Mouse (Mus musculus): Measurements from ENCODE around the gene Vmn1r224. TPM values are rescaled to one million over a fixed set of nuclear protein-coding genes. Genes with fewer than 3 reads are reported as not detected.

The Vmn1r224 gene
- not detected in 2 replicates for polyA plus RNA-seq (2012)

DNA sequence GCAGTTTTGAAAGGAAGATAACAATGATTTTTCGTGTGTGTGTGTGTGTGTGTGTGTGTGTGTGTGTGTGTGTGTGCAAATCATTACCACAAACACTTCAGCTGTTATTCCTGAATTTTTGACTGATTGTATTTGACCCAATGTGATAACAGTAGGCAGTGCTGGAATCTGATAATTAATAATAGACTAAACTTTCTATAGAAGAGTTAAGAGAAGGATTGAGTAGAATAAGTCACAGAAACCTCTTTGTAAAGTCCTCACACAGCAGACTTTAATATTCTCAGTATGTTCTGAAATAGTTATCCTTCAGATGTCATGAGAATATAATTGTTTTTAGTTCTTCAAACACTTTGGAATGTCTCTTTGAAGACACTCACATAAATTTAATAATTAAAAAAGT lies at the start of gene Vmn1r224:
Gene Vmn1r224 (plus strand): TSS at position 301 of the 400 bp plus-strand sequence.
- TF ChIP-seq GATA1 (IDR thresholded peaks at IDR 0.05; ENCODE audit: low read length), result no peak

DNA sequence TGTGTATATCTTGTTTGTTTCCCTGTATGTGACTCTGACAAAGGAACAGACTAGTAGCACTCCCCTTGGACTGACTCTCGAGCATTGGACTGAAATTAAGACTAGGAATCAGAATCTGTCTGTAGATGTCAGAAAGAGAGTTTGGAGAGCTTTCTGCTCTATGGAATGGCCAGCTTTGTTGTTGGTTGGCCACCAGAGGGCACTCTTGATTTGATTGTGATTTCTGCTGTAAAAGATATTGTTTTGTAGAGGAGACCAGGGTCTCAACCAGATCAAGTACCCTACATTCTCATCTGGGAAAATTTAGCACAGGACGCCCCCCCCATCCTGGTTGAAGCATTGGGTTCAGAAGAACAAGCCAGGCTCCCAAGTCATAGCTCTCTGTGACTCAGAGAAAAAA lies 14.8 kb upstream of the Vmn1r224 start:
- no peak for TF ChIP-seq GATA1 (IDR thresholded peaks at IDR 0.05; ENCODE audit: low read length)

GRCm38 (mm10) chr17:20439263-20439662 lies 25.3 kb downstream of the Vmn1r224 start:
- TF ChIP-seq GATA1 (IDR thresholded peaks at IDR 0.05; ENCODE audit: low read length), result no peak

- TF ChIP-seq GATA1 (IDR thresholded peaks at IDR 0.05; ENCODE audit: low read length), result no peak
These were observed 59.4 kb downstream of the Vmn1r224 start for GRCm38 (mm10) chr17:20473311-20473710.

Other genes starting within 250 kb of the Vmn1r224 start
- not detected in 2 replicates for gene Fpr-rs6, start 231.0 kb upstream of the Vmn1r224 start, polyA plus RNA-seq (2012)
- not detected in 2 replicates for gene Vmn2r105, start 179.1 kb upstream of the Vmn1r224 start, polyA plus RNA-seq (2012)
- not detected in 2 replicates for gene Vmn2r106, start 128.6 kb upstream of the Vmn1r224 start, polyA plus RNA-seq (2012)
- gene Vmn2r107, start 68.9 kb upstream of the Vmn1r224 start, polyA plus RNA-seq (2012), result not detected in 2 replicates
- gene Vmn2r108, start 67.2 kb downstream of the Vmn1r224 start, polyA plus RNA-seq (2012), result not detected in 2 replicates
- gene Vmn1r225, start 84.0 kb downstream of the Vmn1r224 start, polyA plus RNA-seq (2012), result not detected in 2 replicates
- not detected in 2 replicates for gene Vmn2r109, start 150.6 kb downstream of the Vmn1r224 start, polyA plus RNA-seq (2012)
- not detected in 2 replicates for gene Vmn2r110, start 182.3 kb downstream of the Vmn1r224 start, polyA plus RNA-seq (2012)
- gene Fpr-rs3, start 210.7 kb downstream of the Vmn1r224 start, polyA plus RNA-seq (2012), result not detected in 2 replicates

All from G1E-ER4 (cell line).